Mouse (Mus musculus): ENCODE data around the gene Krt84. TPM values are rescaled to one million over a fixed set of nuclear protein-coding genes. Genes with fewer than 3 reads are reported as not detected.
A peak's percentile ranks its signal among the peaks of the same experiment; 100 is the strongest.

Gene Krt84
- polyA plus RNA-seq (2014; fragmentation: Nextera tagmentation; extraction: Ambion mirVana): not detected in 2 replicates

- DNase-seq (ENCODE audit: low spot score): no peak
- no peak for ATAC-seq (ENCODE audit: low read depth)
- H3K9me3 ChIP-seq (ENCODE audit: control insufficient read depth, low read length): no peaks in the 10 kb centered on the region
- WGBS: 88% methylated on average over 7 of the region's 7 CpGs
- H3K27ac ChIP-seq (replicated peaks; ENCODE audit: low read depth, low read length): no peak within 1 kb of the TSS
- H3K27me3 ChIP-seq (replicated peaks; ENCODE audit: control insufficient read depth, insufficient read depth, low read length): no peaks in the 10 kb centered on the region
- H3K4me3 ChIP-seq (ENCODE audit: low read depth, low read length): no peak within 1 kb of the TSS
- no peak within 1 kb of the TSS for H3K4me2 ChIP-seq (ENCODE audit: low read depth, low read length)
- no peaks in the 10 kb centered on the region for H3K4me1 ChIP-seq (ENCODE audit: control insufficient read depth, insufficient read depth, low read length)
- H3K9ac ChIP-seq (ENCODE audit: low read depth, low read length): no peak within 1 kb of the TSS
- no peaks in the 10 kb centered on the region for H3K36me3 ChIP-seq (ENCODE audit: control insufficient read depth, insufficient read depth, low read length)
These were observed at the start of gene Krt84 for GRCm38 (mm10) chr15:101532720-101533119. Gene Krt84, minus strand, starts transcription at chr15:101532820.

DNA sequence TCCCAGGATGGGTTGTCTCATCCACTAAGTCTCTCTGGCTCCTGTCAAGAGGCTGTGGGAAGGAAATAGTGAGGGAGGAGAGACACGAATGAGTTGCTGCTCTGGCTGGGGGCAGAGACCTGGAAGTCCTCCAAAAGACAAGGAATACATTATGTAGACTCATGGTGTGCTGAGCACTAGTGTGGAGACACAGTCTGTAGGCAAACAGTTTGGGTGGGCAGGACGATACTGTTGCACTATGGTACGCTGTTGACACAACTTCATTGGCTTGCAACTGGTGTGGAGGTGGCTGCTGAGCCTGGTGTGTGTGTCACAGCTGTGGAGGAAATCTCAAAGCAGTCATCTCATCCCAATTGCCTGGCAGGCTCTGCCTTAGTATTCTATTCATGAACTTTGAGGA, 49.1 kb upstream of the Krt84 start:
- Histone ChIP-seq H3K9me3 (ENCODE audit: control insufficient read depth, low read length) (no peaks in the 10 kb centered on the region), H3K4me3 (ENCODE audit: low read depth, low read length) (no peak overlapping the region), H3K27me3 (replicated peaks; ENCODE audit: control insufficient read depth, insufficient read depth, low read length) (no peaks in the 10 kb centered on the region), H3K9ac (ENCODE audit: low read depth, low read length) (no peak overlapping the region), H3K36me3 (ENCODE audit: control insufficient read depth, insufficient read depth, low read length) (no peaks in the 10 kb centered on the region), H3K4me2 (ENCODE audit: low read depth, low read length) (no peak overlapping the region), H3K27ac (replicated peaks; ENCODE audit: low read depth, low read length) (no peak overlapping the region), H3K4me1 (ENCODE audit: control insufficient read depth, insufficient read depth, low read length) (no peaks in the 10 kb centered on the region)
- DNase-seq (ENCODE audit: low spot score) (no peak), ATAC-seq (ENCODE audit: low read depth) (no peak)
- WGBS: 68% methylated on average over 3 of the region's 3 CpGs

DNA sequence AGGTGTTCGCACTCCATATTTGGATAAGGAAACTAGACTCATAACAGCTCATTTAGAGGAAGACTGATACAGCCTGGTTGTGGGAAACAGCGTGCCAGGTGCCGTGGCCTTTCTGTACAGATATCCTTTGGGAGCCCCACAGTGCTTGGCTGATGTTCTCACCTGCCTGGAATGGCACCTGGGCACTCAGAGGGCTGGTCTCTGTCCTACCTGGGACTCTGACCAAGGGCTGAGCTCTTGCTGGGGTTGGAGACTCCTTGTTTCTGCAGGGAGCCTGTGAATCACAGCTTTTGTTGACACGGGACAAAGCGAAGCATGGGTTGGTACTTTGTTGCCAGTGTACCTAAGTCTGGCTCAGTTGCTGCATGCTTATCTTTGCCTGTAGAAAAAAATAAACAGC, 42.9 kb upstream of the Krt84 start:
- ATAC-seq (ENCODE audit: low read depth) (no peak), DNase-seq (ENCODE audit: low spot score) (no peak)
- H3K4me1 ChIP-seq (ENCODE audit: control insufficient read depth, insufficient read depth, low read length): peaks cover 10% of the 10 kb centered on the region; the same call in 1 of the 2 replicates
- no peaks in the 10 kb centered on the region for H3K36me3 ChIP-seq (ENCODE audit: control insufficient read depth, insufficient read depth, low read length)
- no peak overlapping the region for H3K4me2 ChIP-seq (ENCODE audit: low read depth, low read length)
- H3K27ac ChIP-seq (replicated peaks; ENCODE audit: low read depth, low read length): no peak overlapping the region
- H3K9me3 ChIP-seq (ENCODE audit: control insufficient read depth, low read length): no peaks in the 10 kb centered on the region
- no peak overlapping the region for H3K9ac ChIP-seq (ENCODE audit: low read depth, low read length)
- no peaks in the 10 kb centered on the region for H3K27me3 ChIP-seq (replicated peaks; ENCODE audit: control insufficient read depth, insufficient read depth, low read length)
- no peak overlapping the region for H3K4me3 ChIP-seq (ENCODE audit: low read depth, low read length)
- WGBS: 87% methylated on average over 5 of the region's 5 CpGs

- H3K36me3 ChIP-seq (ENCODE audit: control insufficient read depth, insufficient read depth, low read length): no peaks in the 10 kb centered on the region
- H3K4me1 ChIP-seq (ENCODE audit: control insufficient read depth, insufficient read depth, low read length): peaks cover 10% of the 10 kb centered on the region; the same call in 1 of the 2 replicates
- H3K4me3 ChIP-seq (ENCODE audit: low read depth, low read length): no peak within 1 kb of the TSS
- peak; percentile 63 for DNase-seq (ENCODE audit: low spot score)
- H3K27me3 ChIP-seq (replicated peaks; ENCODE audit: control insufficient read depth, insufficient read depth, low read length): no peaks in the 10 kb centered on the region
- H3K4me2 ChIP-seq (ENCODE audit: low read depth, low read length): no peak within 1 kb of the TSS
- WGBS: 49% methylated on average over 15 of the region's 15 CpGs
- no peak within 1 kb of the TSS for H3K27ac ChIP-seq (replicated peaks; ENCODE audit: low read depth, low read length)
- no peaks in the 10 kb centered on the region for H3K9me3 ChIP-seq (ENCODE audit: control insufficient read depth, low read length)
- no peak within 1 kb of the TSS for H3K9ac ChIP-seq (ENCODE audit: low read depth, low read length)
- no peak for ATAC-seq (ENCODE audit: low read depth)
These were observed 41.3 kb upstream of the Krt84 start, which contains the start of gene Krt75 for GRCm38 (mm10) chr15:101573796-101574345. Gene Krt75, minus strand, starts transcription at chr15:101573904.

GRCm38 (mm10) chr15:101567780-101568179, 35.2 kb upstream of the Krt84 start:
- Histone ChIP-seq H3K27me3 (replicated peaks; ENCODE audit: control insufficient read depth, insufficient read depth, low read length) (no peaks in the 10 kb centered on the region), H3K9ac (ENCODE audit: low read depth, low read length) (no peak overlapping the region), H3K4me1 (ENCODE audit: control insufficient read depth, insufficient read depth, low read length) (no peaks in the 10 kb centered on the region), H3K36me3 (ENCODE audit: control insufficient read depth, insufficient read depth, low read length) (no peaks in the 10 kb centered on the region), H3K4me2 (ENCODE audit: low read depth, low read length) (no peak overlapping the region), H3K4me3 (ENCODE audit: low read depth, low read length) (no peak overlapping the region), H3K27ac (replicated peaks; ENCODE audit: low read depth, low read length) (no peak overlapping the region), H3K9me3 (ENCODE audit: control insufficient read depth, low read length) (no peaks in the 10 kb centered on the region)
- 48% methylated on average over 7 of the region's 7 CpGs for WGBS
- ATAC-seq (ENCODE audit: low read depth) (no peak), DNase-seq (ENCODE audit: low spot score) (no peak)

DNA sequence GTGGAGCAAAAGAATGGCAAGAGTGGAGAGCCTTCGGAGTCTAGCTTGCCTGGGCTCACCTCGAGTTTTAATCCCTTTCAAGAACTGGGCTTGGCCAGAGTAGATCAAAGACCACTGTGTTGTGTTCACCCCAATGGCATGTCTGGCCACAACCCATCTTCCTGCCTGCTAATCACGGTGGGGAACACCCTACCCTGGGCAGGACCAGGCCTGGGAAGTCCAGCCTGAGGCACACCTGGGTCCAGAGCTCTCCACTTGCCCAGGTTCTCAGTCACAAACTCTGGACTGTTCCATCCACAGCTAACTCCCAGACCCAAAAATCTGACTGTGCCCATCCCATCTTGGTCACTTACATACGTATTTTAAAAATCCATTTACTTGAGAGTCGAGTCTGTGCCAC, 30.2 kb upstream of the Krt84 start, which contains the start of gene Krt90:
Krt90 (minus strand) TSS at position 101 of the 400 bp plus-strand sequence.
- ATAC-seq (ENCODE audit: low read depth) (no peak), DNase-seq (ENCODE audit: low spot score) (no peak)

DNA sequence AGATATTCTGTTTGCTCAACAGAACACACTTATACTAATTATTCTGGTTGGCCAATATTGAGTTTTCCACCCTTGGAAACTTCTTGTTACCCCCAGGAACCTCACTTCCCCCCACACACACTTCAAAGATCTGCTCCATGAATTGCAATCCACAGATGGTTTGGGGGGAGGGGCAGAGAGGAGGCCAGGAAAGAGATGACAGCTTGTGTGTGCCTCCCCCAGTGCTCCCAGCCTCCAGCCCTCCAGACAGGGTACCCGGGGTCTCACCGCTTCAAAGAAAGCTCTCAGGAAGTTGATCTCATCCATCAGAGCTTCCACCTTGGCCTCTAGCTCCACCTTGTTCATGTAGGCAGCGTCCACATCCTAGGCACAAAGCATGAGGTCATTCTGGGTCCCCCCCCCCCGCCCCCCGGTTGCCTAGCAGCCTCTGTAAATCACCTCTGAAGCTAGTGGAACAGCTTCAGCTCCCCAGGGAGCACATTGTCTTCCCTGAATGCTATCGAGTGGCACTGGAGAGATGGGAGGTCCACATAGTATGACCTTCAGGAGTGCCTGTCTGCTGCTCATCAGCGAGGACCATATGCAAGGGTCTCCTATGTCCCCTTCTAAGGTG, 25.5 kb upstream of the Krt84 start:
- Histone ChIP-seq H3K9ac (ENCODE audit: low read depth, low read length) (no peak overlapping the region), H3K36me3 (ENCODE audit: control insufficient read depth, insufficient read depth, low read length) (no peaks in the 10 kb centered on the region), H3K4me1 (ENCODE audit: control insufficient read depth, insufficient read depth, low read length) (peaks cover 7% of the 10 kb centered on the region), H3K27ac (replicated peaks; ENCODE audit: low read depth, low read length) (no peak overlapping the region), H3K4me2 (ENCODE audit: low read depth, low read length) (no peak overlapping the region), H3K27me3 (replicated peaks; ENCODE audit: control insufficient read depth, insufficient read depth, low read length) (no peaks in the 10 kb centered on the region), H3K9me3 (ENCODE audit: control insufficient read depth, low read length) (no peaks in the 10 kb centered on the region), H3K4me3 (ENCODE audit: low read depth, low read length) (no peak overlapping the region)
- DNase-seq (ENCODE audit: low spot score): no peak
- 23% methylated on average over 6 of the region's 7 CpGs for WGBS
- peak; percentile 48; the same call in 1 of the 2 replicates for ATAC-seq (ENCODE audit: low read depth)

More for the DNA sequence above, 30.2 kb upstream of the Krt84 start, which contains the start of gene Krt90:
- 70% methylated on average over 5 of the region's 5 CpGs for WGBS
- no peaks in the 10 kb centered on the region for H3K36me3 ChIP-seq (ENCODE audit: control insufficient read depth, insufficient read depth, low read length)
- no peak within 1 kb of the TSS for H3K4me2 ChIP-seq (ENCODE audit: low read depth, low read length)
- peaks cover 5% of the 10 kb centered on the region for H3K4me1 ChIP-seq (ENCODE audit: control insufficient read depth, insufficient read depth, low read length)
- no peaks in the 10 kb centered on the region for H3K9me3 ChIP-seq (ENCODE audit: control insufficient read depth, low read length)
- H3K9ac ChIP-seq (ENCODE audit: low read depth, low read length): no peak within 1 kb of the TSS
- H3K4me3 ChIP-seq (ENCODE audit: low read depth, low read length): no peak within 1 kb of the TSS
- no peak within 1 kb of the TSS for H3K27ac ChIP-seq (replicated peaks; ENCODE audit: low read depth, low read length)
- H3K27me3 ChIP-seq (replicated peaks; ENCODE audit: control insufficient read depth, insufficient read depth, low read length): no peaks in the 10 kb centered on the region

DNA sequence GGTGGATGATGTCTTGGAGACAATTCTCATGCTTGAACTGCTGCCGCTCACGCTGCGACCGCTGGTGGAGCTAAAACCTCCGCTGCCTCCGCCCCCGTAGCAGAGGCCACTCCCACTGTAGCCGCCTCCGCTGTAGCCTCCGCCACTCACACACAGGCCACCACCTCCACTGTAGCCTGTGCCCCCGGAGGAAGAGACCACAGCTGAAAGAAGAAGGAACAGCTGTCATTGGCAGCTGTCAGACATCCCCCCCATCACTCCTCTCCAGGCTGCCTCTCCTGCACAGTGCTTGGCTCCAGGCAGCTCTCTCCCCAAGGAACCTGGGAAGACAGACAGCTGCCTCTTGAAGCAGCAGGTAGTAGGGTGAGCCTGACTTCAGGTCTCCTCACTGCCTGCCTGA, 20.5 kb upstream of the Krt84 start:
- Histone ChIP-seq H3K4me2 (ENCODE audit: low read depth, low read length) (peak overlapping the region; percentile 38), H3K9me3 (ENCODE audit: control insufficient read depth, low read length) (no peaks in the 10 kb centered on the region), H3K27me3 (replicated peaks; ENCODE audit: control insufficient read depth, insufficient read depth, low read length) (no peaks in the 10 kb centered on the region), H3K36me3 (ENCODE audit: control insufficient read depth, insufficient read depth, low read length) (no peaks in the 10 kb centered on the region), H3K4me1 (ENCODE audit: control insufficient read depth, insufficient read depth, low read length) (peaks cover 10% of the 10 kb centered on the region), H3K9ac (ENCODE audit: low read depth, low read length) (no peak overlapping the region), H3K27ac (replicated peaks; ENCODE audit: low read depth, low read length) (no peak overlapping the region), H3K4me3 (ENCODE audit: low read depth, low read length) (no peak overlapping the region)
- WGBS: 1% methylated on average over 10 of the region's 11 CpGs
- DNase-seq (ENCODE audit: low spot score): peak; percentile 81
- ATAC-seq (ENCODE audit: low read depth): peak; percentile 91

DNA sequence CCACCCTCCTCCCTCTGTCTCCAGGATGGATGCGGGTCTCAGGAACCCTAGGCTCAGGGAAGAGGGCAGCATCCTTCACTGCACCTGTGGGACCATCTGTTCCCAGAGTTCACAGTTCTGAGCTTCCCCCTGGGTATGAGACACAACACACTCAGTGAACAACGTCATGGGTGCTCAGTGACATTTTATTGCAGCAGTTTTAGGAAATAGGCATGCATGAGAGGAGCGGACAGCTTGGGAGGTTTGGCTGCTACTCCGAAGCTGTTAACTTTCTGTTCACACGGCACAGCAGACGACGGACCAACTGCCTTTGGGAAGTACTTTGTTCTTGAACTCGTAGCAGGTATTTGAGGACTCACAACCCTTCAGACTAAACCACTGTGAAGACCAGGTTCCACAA, 19.6 kb upstream of the Krt84 start:
- Histone ChIP-seq H3K36me3 (ENCODE audit: control insufficient read depth, insufficient read depth, low read length) (no peaks in the 10 kb centered on the region), H3K27ac (replicated peaks; ENCODE audit: low read depth, low read length) (no peak overlapping the region), H3K9me3 (ENCODE audit: control insufficient read depth, low read length) (no peaks in the 10 kb centered on the region), H3K4me1 (ENCODE audit: control insufficient read depth, insufficient read depth, low read length) (peaks cover 5% of the 10 kb centered on the region), H3K9ac (ENCODE audit: low read depth, low read length) (no peak overlapping the region), H3K4me3 (ENCODE audit: low read depth, low read length) (no peak overlapping the region), H3K4me2 (ENCODE audit: low read depth, low read length) (no peak overlapping the region), H3K27me3 (replicated peaks; ENCODE audit: control insufficient read depth, insufficient read depth, low read length) (no peaks in the 10 kb centered on the region)
- no peak for DNase-seq (ENCODE audit: low spot score)
- 86% methylated on average over 8 of the region's 8 CpGs for WGBS
- no peak for ATAC-seq (ENCODE audit: low read depth)

Data from embryonic facial prominence, embryonic 14.5 days (tissue).